Mouse (Mus musculus) bone marrow macrophage, adult 2 months (primary cell): ENCODE data around the gene Arfgap3.

Source experiments
- CTCF ChIP-seq: IDR thresholded peaks from 2 replicates; pipeline ENCODE4 v1.5.1; 2012; ENCODE audit warnings: low read depth, mild to moderate bottlenecking, low read length, moderate library complexity
- POLR2A ChIP-seq: IDR thresholded peaks from 2 replicates; pipeline ENCODE4 v1.6.1; 2012; ENCODE audit warnings: mild to moderate bottlenecking, low read depth, low read length, borderline replicate concordance

- TF ChIP-seq CTCF (no peak), POLR2A (no peak)
Observed at GRCm38 (mm10) chr15:83293706-83294645, 56.1 kb downstream of the Arfgap3 start.
